Mouse (Mus musculus) embryonic facial prominence, embryonic 14.5 days (tissue): ENCODE measurements around the gene Rap1a. TPM values are rescaled to one million over a fixed set of nuclear protein-coding genes. Genes with fewer than 3 reads are reported as not detected.

Source experiments
- ATAC-seq: fragments of 200-750 bp; cut with Nextera tagmentation; 2 replicates; pipeline ENCODE4 v1.8.0; 2017; ENCODE audit warnings: low read depth, moderate number of reproducible peaks, moderate TSS enrichment
- DNase-seq: peaks from one replicate; pipeline ENCODE4 v3.0.0-alpha.2; 2015; ENCODE audit warnings: low spot score
- H3K27ac ChIP-seq: fragments of 300-500 bp; sonication (generic); replicated peaks from 2 replicates; pipeline ENCODE4 v1.5.1; 2014; ENCODE audit warnings: low read depth, mild to moderate bottlenecking, low read length, moderate library complexity
- H3K27me3 ChIP-seq: fragments of 300-500 bp; sonication (generic); replicated peaks from 2 replicates; pipeline ENCODE4 v1.6.1; 2014; ENCODE audit warnings: low read length; ENCODE audit not compliant: control insufficient read depth, insufficient read depth
- H3K36me3 ChIP-seq: fragments of 300-500 bp; sonication (generic); 2 replicates; pipeline ENCODE4 v1.6.1; 2014; ENCODE audit warnings: low read length, mixed read lengths; ENCODE audit not compliant: control insufficient read depth, insufficient read depth
- H3K4me1 ChIP-seq: fragments of 300-500 bp; sonication (generic); 2 replicates; pipeline ENCODE4 v1.6.1; 2014; ENCODE audit warnings: antibody characterized with exemption, low read length; ENCODE audit not compliant: control insufficient read depth, insufficient read depth
- H3K4me2 ChIP-seq: fragments of 300-500 bp; sonication (generic); 2 replicates; pipeline ENCODE4 v1.6.1; 2014; ENCODE audit warnings: low read depth, mild to moderate bottlenecking, low read length, moderate library complexity, mixed read lengths
- H3K4me3 ChIP-seq: fragments of 300-500 bp; sonication (generic); 2 replicates; pipeline ENCODE4 v1.5.1; 2014; ENCODE audit warnings: low read depth, mild to moderate bottlenecking, low read length
- H3K9ac ChIP-seq: fragments of 300-500 bp; sonication (generic); 2 replicates; pipeline ENCODE4 v1.6.1; 2014; ENCODE audit warnings: low read depth, mild to moderate bottlenecking, low read length, moderate library complexity, mixed read lengths
- H3K9me3 ChIP-seq: fragments of 300-500 bp; sonication (generic); 2 replicates; pipeline ENCODE4 v1.6.1; 2016; ENCODE audit warnings: low read length; ENCODE audit not compliant: control insufficient read depth
- WGBS: fragments of 180-500 bp; shearing (Covaris S2); extraction: QIAGEN DNeasy Blood & Tissue Kit; methylation state at CpG from one replicate; pipeline ENCODE4 v1.1.7; 2014; 5-methylcytosine and 5-hydroxymethylcytosine counted together
- polyA plus RNA-seq: library from polyadenylated mRNA; unstranded; fragments of >200 nt; fragmentation: Nextera tagmentation; extraction: Ambion mirVana; gene quantifications from 2 replicates; pipeline ENCODE4 v1.2.1, GENCODE M21; 2014

Rap1a gene
- polyA plus RNA-seq, 1 experiment from 2014 or later = 92.9 TPM

GRCm38 (mm10) chr3:105785865-105786264 lies 15.3 kb downstream of the Rap1a start:
- H3K36me3 ChIP-seq = 0 out of 2 replicates have a peak, but pooled peaks cover 6% of the 10 kb centered on the region
- no peak overlapping the region for H3K4me3 ChIP-seq
- H3K4me1 ChIP-seq = no peaks in the 10 kb centered on the region
- H3K27me3 ChIP-seq = no peaks in the 10 kb centered on the region
- H3K9ac ChIP-seq = no peak overlapping the region
- ATAC-seq (no peak), DNase-seq (no peak)
- H3K9me3 ChIP-seq = 0 out of 2 replicates have a peak, but pooled peaks cover 4% of the 10 kb centered on the region
- H3K4me2 ChIP-seq = no peak overlapping the region
- no peak overlapping the region for H3K27ac ChIP-seq

DNA sequence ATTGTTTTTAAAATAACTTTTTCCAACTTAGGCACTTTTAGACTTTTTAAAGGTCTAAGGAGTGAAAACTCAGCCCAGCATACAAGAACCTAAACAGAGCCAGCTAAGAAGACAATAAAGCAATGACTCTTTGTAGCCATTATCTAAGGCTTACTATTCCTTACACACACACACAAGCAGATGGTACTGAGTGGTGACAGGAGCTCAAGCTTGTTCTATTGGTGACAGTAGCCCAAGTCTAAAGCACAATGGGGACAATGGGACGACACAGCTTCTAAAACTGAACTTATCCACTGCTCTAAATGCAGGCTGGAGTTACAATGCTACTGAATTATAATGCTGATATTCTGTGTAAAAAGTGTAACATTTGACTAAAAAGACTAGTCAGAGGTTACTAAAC lies 17.3 kb downstream of the Rap1a start:
- Histone ChIP-seq H3K4me3 (no peak overlapping the region), H3K4me2 (no peak overlapping the region), H3K27me3 (no peaks in the 10 kb centered on the region), H3K36me3 (0 out of 2 replicates have a peak, but pooled peaks cover 6% of the 10 kb centered on the region), H3K27ac (no peak overlapping the region), H3K9me3 (0 out of 2 replicates have a peak, but pooled peaks cover 4% of the 10 kb centered on the region), H3K9ac (no peak overlapping the region), H3K4me1 (no peaks in the 10 kb centered on the region)
- DNase-seq = no peak
- WGBS = 60% methylated on average over 1 of the region's 1 CpGs
- no peak for ATAC-seq

DNA sequence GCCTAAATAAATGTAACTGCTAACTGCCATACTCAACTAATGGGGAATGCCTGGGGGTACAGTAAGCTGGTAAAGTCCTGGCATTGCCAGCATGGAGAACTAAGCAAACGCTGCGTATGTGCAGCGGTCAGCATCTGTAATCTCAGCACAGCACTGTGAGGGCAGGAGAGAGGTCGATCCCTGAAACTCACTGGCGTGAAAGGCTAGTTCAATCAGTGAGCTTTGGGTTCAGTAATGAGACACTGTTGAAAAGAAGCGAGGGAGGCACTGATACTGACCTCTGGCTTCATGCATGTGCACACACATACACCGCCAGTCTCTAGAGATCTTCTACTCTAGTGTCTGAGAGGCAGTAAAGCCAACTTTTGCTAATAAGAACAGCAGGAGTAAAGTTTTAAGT lies 18.7 kb downstream of the Rap1a start:
- H3K9me3 ChIP-seq = no peaks in the 10 kb centered on the region
- DNase-seq (no peak), ATAC-seq (no peak)
- H3K27ac ChIP-seq = no peak overlapping the region
- H3K4me3 ChIP-seq = no peak overlapping the region
- H3K4me2 ChIP-seq = no peak overlapping the region
- no peaks in the 10 kb centered on the region for H3K36me3 ChIP-seq
- no peak overlapping the region for H3K9ac ChIP-seq
- WGBS = 65% methylated on average over 7 of the region's 7 CpGs
- no peaks in the 10 kb centered on the region for H3K27me3 ChIP-seq
- H3K4me1 ChIP-seq = no peaks in the 10 kb centered on the region

DNA sequence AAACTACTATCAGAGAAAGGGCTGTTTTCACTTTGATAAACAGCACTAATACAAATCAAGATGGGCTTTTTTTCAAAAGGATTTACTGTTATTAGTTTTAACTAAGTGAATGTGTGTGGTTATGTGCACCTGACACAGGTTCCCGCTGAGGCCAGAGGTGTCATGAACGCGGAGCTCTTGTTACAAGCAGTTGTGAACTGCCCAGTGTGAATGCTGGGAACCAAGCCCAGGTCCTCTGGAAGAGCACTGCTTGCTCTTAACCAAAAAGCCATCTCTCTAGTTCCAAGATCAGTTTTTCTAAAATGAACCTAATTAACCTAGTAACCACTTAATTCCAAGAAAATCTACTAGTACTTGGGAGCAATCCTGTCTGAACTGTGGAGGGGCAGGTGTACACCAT lies 23.1 kb downstream of the Rap1a start:
- H3K4me2 ChIP-seq = no peak overlapping the region
- H3K27ac ChIP-seq = no peak overlapping the region
- no peaks in the 10 kb centered on the region for H3K27me3 ChIP-seq
- H3K9ac ChIP-seq = no peak overlapping the region
- DNase-seq (no peak), ATAC-seq (no peak)
- no peaks in the 10 kb centered on the region for H3K9me3 ChIP-seq
- H3K4me1 ChIP-seq = no peaks in the 10 kb centered on the region
- no peaks in the 10 kb centered on the region for H3K36me3 ChIP-seq
- 96% methylated on average over 3 of the region's 3 CpGs for WGBS
- no peak overlapping the region for H3K4me3 ChIP-seq

- no peak for DNase-seq
- Histone ChIP-seq H3K27me3 (no peaks in the 10 kb centered on the region), H3K4me3 (no peak overlapping the region), H3K9ac (no peak overlapping the region), H3K9me3 (no peaks in the 10 kb centered on the region), H3K4me2 (no peak overlapping the region), H3K36me3 (no peaks in the 10 kb centered on the region), H3K4me1 (no peaks in the 10 kb centered on the region), H3K27ac (no peak overlapping the region)
- no peak for ATAC-seq
Observed at GRCm38 (mm10) chr3:105774496-105774895, 26.6 kb downstream of the Rap1a start.

- Histone ChIP-seq H3K9me3 (no peaks in the 10 kb centered on the region), H3K4me1 (no peaks in the 10 kb centered on the region), H3K4me2 (no peak overlapping the region), H3K27me3 (no peaks in the 10 kb centered on the region), H3K9ac (no peak overlapping the region), H3K4me3 (no peak overlapping the region), H3K27ac (no peak overlapping the region), H3K36me3 (no peaks in the 10 kb centered on the region)
- DNase-seq = no peak
- no peak for ATAC-seq
Observed at GRCm38 (mm10) chr3:105771534-105771933, 29.6 kb downstream of the Rap1a start.

DNA sequence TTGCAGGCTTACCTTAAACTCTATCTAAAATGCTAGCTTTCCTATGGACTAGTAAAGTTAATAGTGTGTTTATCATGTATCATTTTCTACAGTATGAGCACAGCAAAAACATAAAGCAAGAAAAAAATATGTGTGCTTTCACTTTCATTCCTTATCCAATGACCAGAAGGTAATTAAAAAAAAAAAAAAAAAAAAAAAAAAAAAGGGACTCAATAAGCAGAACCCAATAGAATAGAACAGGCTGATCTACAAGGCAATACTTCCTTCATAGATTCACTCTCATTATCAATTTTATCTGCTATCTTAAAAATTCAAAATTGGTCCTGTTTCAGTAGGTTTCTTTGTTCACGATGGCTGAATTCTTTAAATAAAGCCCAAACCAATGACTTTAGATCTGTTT lies 30.3 kb downstream of the Rap1a start:
- DNase-seq (no peak), ATAC-seq (no peak)
- 93% methylated on average over 1 of the region's 1 CpGs for WGBS
- Histone ChIP-seq H3K4me1 (no peaks in the 10 kb centered on the region), H3K27me3 (no peaks in the 10 kb centered on the region), H3K4me2 (no peak overlapping the region), H3K36me3 (no peaks in the 10 kb centered on the region), H3K4me3 (no peak overlapping the region), H3K9ac (no peak overlapping the region), H3K27ac (no peak overlapping the region), H3K9me3 (no peaks in the 10 kb centered on the region)

- Histone ChIP-seq H3K9me3 (no peaks in the 10 kb centered on the region), H3K4me3 (no peak overlapping the region), H3K36me3 (no peaks in the 10 kb centered on the region), H3K4me2 (no peak overlapping the region), H3K27ac (no peak overlapping the region), H3K9ac (no peak overlapping the region), H3K4me1 (no peaks in the 10 kb centered on the region), H3K27me3 (no peaks in the 10 kb centered on the region)
- no peak for ATAC-seq
- WGBS = 80% methylated on average over 2 of the region's 2 CpGs
- DNase-seq = no peak
Observed at GRCm38 (mm10) chr3:105769380-105769779, 31.8 kb downstream of the Rap1a start.

GRCm38 (mm10) chr3:105768529-105768928 lies 32.6 kb downstream of the Rap1a start:
- no peak overlapping the region for H3K27ac ChIP-seq
- 84% methylated on average over 6 of the region's 6 CpGs for WGBS
- H3K9me3 ChIP-seq = no peaks in the 10 kb centered on the region

More at GRCm38 (mm10) chr3:105768529-105768928, 32.6 kb downstream of the Rap1a start:
- Histone ChIP-seq H3K36me3 (no peaks in the 10 kb centered on the region), H3K27me3 (no peaks in the 10 kb centered on the region), H3K9ac (no peak overlapping the region), H3K4me2 (no peak overlapping the region), H3K4me3 (no peak overlapping the region), H3K4me1 (no peaks in the 10 kb centered on the region)
- no peak for ATAC-seq
- DNase-seq = no peak
